In genomic region chr15:101583211-101583965, GRCm38 (mm10) we compare ENCODE assay signal across 29 mouse cellular contexts. TPM values are rescaled to one million over a fixed set of nuclear protein-coding genes. Genes with fewer than 3 reads are reported as not detected.
DNase-seq lines count a peak whose midpoint lies in the region; ATAC-seq and TF ChIP-seq lines count a peak whose summit lies in the region.
"Had no signal": no experiment of that assay in that cellular context is flagged by ENCODE, and none has a peak within 500 bp of the region (broad histone marks: within the 10 kb centered on the region; RNA-seq: fewer than 3 reads in every experiment).

No protein-coding gene starts in this region.

- no peaks in the 10 kb centered on the region for H3K9me3 ChIP-seq in embryonic facial prominence, embryonic 14.5 days (ENCODE audit: control insufficient read depth, low read length)
- no peaks in the 10 kb centered on the region for H3K9me3 ChIP-seq in embryonic facial prominence, embryonic 10.5 days
- H3K9me3 ChIP-seq in stomach, postnatal 0 days (ENCODE audit: control insufficient read depth, low read length) = no peaks in the 10 kb centered on the region
- H3K9me3 ChIP-seq: embryonic facial prominence, embryonic 13.5 days; heart, embryonic 12.5 days; kidney, embryonic 15.5 days; limb, embryonic 13.5 days; liver, embryonic 13.5 days; lung, embryonic 15.5 days; midbrain, embryonic 15.5 days; stomach, embryonic 15.5 days had no signal

- DNase-seq in embryonic facial prominence, embryonic 14.5 days (ENCODE audit: low spot score) = peak; percentile 15
- DNase-seq in embryonic facial prominence, embryonic 10.5 days (ENCODE audit: low spot score) = no peak
- DNase-seq in lung, adult 2 months = peak; percentile 16
- DNase-seq in lung, postnatal 4 days = no peak
- peak; percentile 81 for DNase-seq in gonadal fat pad, adult 2 months (ENCODE audit: low read depth)
- DNase-seq in stomach, postnatal 0 days (ENCODE audit: low spot score) = peak; percentile 4
- DNase-seq in ovary, postnatal 10 days (ENCODE audit: low spot score) = no peak
- DNase-seq in kidney, adult 9 months = no peak
- DNase-seq: adrenal gland, postnatal 25 days; cerebellum, adult 11-12 months; cerebellum, postnatal 14 days; gastrocnemius, postnatal 14 days; heart, postnatal 10 days; kidney, postnatal 36 days; liver, embryonic 13.5 days; thymus, adult 2 months had no signal

- no peak overlapping the region for H3K4me2 ChIP-seq in embryonic facial prominence, embryonic 14.5 days (ENCODE audit: low read depth, low read length)
- no peak overlapping the region for H3K4me2 ChIP-seq in stomach, postnatal 0 days (replicated peaks; ENCODE audit: low read depth)
- H3K4me2 ChIP-seq: embryonic facial prominence, embryonic 13.5 days; heart, embryonic 12.5 days; kidney, embryonic 15.5 days; limb, embryonic 13.5 days; liver, embryonic 13.5 days; lung, embryonic 15.5 days; midbrain, embryonic 15.5 days; stomach, embryonic 15.5 days had no signal

- H3K9ac ChIP-seq in embryonic facial prominence, embryonic 14.5 days (ENCODE audit: low read depth, low read length) = no peak overlapping the region
- H3K9ac ChIP-seq in stomach, postnatal 0 days (ENCODE audit: low read length) = no peak overlapping the region
- H3K9ac ChIP-seq: embryonic facial prominence, embryonic 13.5 days; heart, embryonic 12.5 days; kidney, embryonic 15.5 days; limb, embryonic 13.5 days; liver, embryonic 13.5 days; lung, embryonic 15.5 days; midbrain, embryonic 15.5 days; stomach, embryonic 15.5 days had no signal

- H3K36me3 ChIP-seq in embryonic facial prominence, embryonic 14.5 days (ENCODE audit: control insufficient read depth, insufficient read depth, low read length) = no peaks in the 10 kb centered on the region
- H3K36me3 ChIP-seq in embryonic facial prominence, embryonic 10.5 days (replicated peaks) = no peaks in the 10 kb centered on the region
- H3K36me3 ChIP-seq in stomach, postnatal 0 days (ENCODE audit: control insufficient read depth, insufficient read depth, low read length) = no peaks in the 10 kb centered on the region
- H3K36me3 ChIP-seq: embryonic facial prominence, embryonic 13.5 days; heart, embryonic 12.5 days; kidney, embryonic 15.5 days; limb, embryonic 13.5 days; liver, embryonic 13.5 days; lung, embryonic 15.5 days; midbrain, embryonic 15.5 days; stomach, embryonic 15.5 days had no signal

- no peak overlapping the region for H3K27ac ChIP-seq in embryonic facial prominence, embryonic 14.5 days (replicated peaks; ENCODE audit: low read depth, low read length)
- no peak overlapping the region for H3K27ac ChIP-seq in embryonic facial prominence, embryonic 10.5 days (replicated peaks)
- H3K27ac ChIP-seq in stomach, postnatal 0 days (replicated peaks) = no peak overlapping the region
- H3K27ac ChIP-seq: embryonic facial prominence, embryonic 13.5 days; hindbrain, postnatal 0 days; kidney, embryonic 15.5 days; limb, embryonic 13.5 days; liver, embryonic 13.5 days; lung, embryonic 15.5 days; midbrain, embryonic 15.5 days; stomach, embryonic 15.5 days had no signal

- TF ChIP-seq CTCF in lung, adult 2 months (IDR thresholded peaks at IDR 0.05; ENCODE audit: insufficient read depth, low read length) = no peak
- no peak for TF ChIP-seq CTCF in stomach, postnatal 0 days (IDR thresholded peaks at IDR 0.05; ENCODE audit: low read depth)

- H3K4me1 ChIP-seq in embryonic facial prominence, embryonic 14.5 days (ENCODE audit: control insufficient read depth, insufficient read depth, low read length) = no peaks in the 10 kb centered on the region
- H3K4me1 ChIP-seq in embryonic facial prominence, embryonic 10.5 days = no peaks in the 10 kb centered on the region
- H3K4me1 ChIP-seq in lung, adult 2 months (ENCODE audit: control insufficient read depth, insufficient read depth, low read length) = no peaks in the 10 kb centered on the region
- H3K4me1 ChIP-seq in stomach, postnatal 0 days (replicated peaks; ENCODE audit: control insufficient read depth, insufficient read depth) = no peaks in the 10 kb centered on the region
- H3K4me1 ChIP-seq: embryonic facial prominence, embryonic 13.5 days; kidney, embryonic 15.5 days; liver, embryonic 13.5 days; lung, embryonic 15.5 days; midbrain, embryonic 15.5 days; stomach, embryonic 15.5 days had no signal

- WGBS in embryonic facial prominence, embryonic 14.5 days = 74% methylated on average over 8 of the region's 8 CpGs
- 81% methylated on average over 8 of the region's 8 CpGs for WGBS in embryonic facial prominence, embryonic 10.5 days
- 71% methylated on average over 8 of the region's 8 CpGs for WGBS in lung, adult 2 months
- WGBS in stomach, postnatal 0 days = 63% methylated on average over 8 of the region's 8 CpGs

- no peak for TF ChIP-seq POLR2A in lung, adult 2 months (IDR thresholded peaks at IDR 0.05; ENCODE audit: borderline replicate concordance, extremely low read depth, low read depth, low read length)

- no peak overlapping the region for H3K4me3 ChIP-seq in embryonic facial prominence, embryonic 14.5 days (ENCODE audit: low read depth, low read length)
- no peak overlapping the region for H3K4me3 ChIP-seq in embryonic facial prominence, embryonic 10.5 days
- no peak overlapping the region for H3K4me3 ChIP-seq in lung, adult 2 months (replicated peaks; ENCODE audit: extremely low read depth, low read depth, low read length)
- H3K4me3 ChIP-seq in stomach, postnatal 0 days (ENCODE audit: low read depth, low read length) = no peak overlapping the region
- H3K4me3 ChIP-seq: embryonic facial prominence, embryonic 13.5 days; heart, embryonic 12.5 days; kidney, embryonic 15.5 days; limb, embryonic 13.5 days; liver, embryonic 13.5 days; lung, embryonic 15.5 days; midbrain, embryonic 15.5 days; stomach, embryonic 15.5 days had no signal

- no peak for ATAC-seq in embryonic facial prominence, embryonic 14.5 days (ENCODE audit: low read depth)
- ATAC-seq in stomach, postnatal 0 days (ENCODE audit: low FRiP score, low TSS enrichment) = no peak
- ATAC-seq: CD4-positive, CD25-positive, alpha-beta regulatory T cell, adult 4 months; forebrain, embryonic 14.5 days; hindbrain, postnatal 0 days; intestine, postnatal 0 days; midbrain, embryonic 15.5 days had no signal

- no peaks in the 10 kb centered on the region for H3K27me3 ChIP-seq in embryonic facial prominence, embryonic 14.5 days (replicated peaks; ENCODE audit: control insufficient read depth, insufficient read depth, low read length)
- H3K27me3 ChIP-seq in embryonic facial prominence, embryonic 10.5 days (replicated peaks; ENCODE audit: low read depth, poor library complexity, severe bottlenecking) = no peaks in the 10 kb centered on the region
- no peaks in the 10 kb centered on the region for H3K27me3 ChIP-seq in stomach, postnatal 0 days (ENCODE audit: control insufficient read depth, insufficient read depth, low read length)
- H3K27me3 ChIP-seq: embryonic facial prominence, embryonic 13.5 days; kidney, embryonic 15.5 days; limb, embryonic 13.5 days; liver, embryonic 13.5 days; lung, embryonic 15.5 days; midbrain, embryonic 15.5 days; stomach, embryonic 15.5 days had no signal

- no peak for TF ChIP-seq EP300 in stomach, postnatal 0 days (optimal IDR thresholded peaks at IDR 0.05)

RNA-seq across cellular contexts. Expression of gene Krt75, which starts 9.7 kb away (rescaled TPM):
- 2.2 and 2.3 TPM in 2 replicates for polyA plus RNA-seq in embryonic facial prominence, embryonic 14.5 days (2014; fragmentation: Nextera tagmentation; extraction: Ambion mirVana)
- 0.09 TPM in 2 replicates for polyA plus RNA-seq in embryonic facial prominence, embryonic 10.5 days (2016; fragmentation: Nextera tagmentation; extraction: Ambion mirVana)
- polyA plus RNA-seq in lung, adult 2 months (2012; rRNA removed) = 0.14 TPM in 1 of 2 replicates, not detected in the other
- not detected in 2 replicates for polyA plus RNA-seq in gonadal fat pad, adult 2 months (2012; rRNA removed)
- polyA plus RNA-seq in stomach, postnatal 0 days (2015; fragmentation: Nextera tagmentation; extraction: Ambion mirVana) = 0.57 and 0.94 TPM in 2 replicates
- polyA plus RNA-seq: CD4-positive, CD25-positive, alpha-beta regulatory T cell, adult 4 months; forebrain, embryonic 14.5 days; heart, embryonic 12.5 days; intestine, postnatal 0 days; liver, embryonic 13.5 days had no signal

RNA-seq across cellular contexts. Expression of gene Krt90, which starts 20.6 kb away (rescaled TPM):
- 0.31 and 0.50 TPM in 2 replicates for polyA plus RNA-seq in embryonic facial prominence, embryonic 14.5 days (2014; fragmentation: Nextera tagmentation; extraction: Ambion mirVana)
- polyA plus RNA-seq in embryonic facial prominence, embryonic 10.5 days (2016; fragmentation: Nextera tagmentation; extraction: Ambion mirVana) = 0.24 and 0.50 TPM in 2 replicates
- 0.22 TPM in 1 of 2 replicates, not detected in the other for polyA plus RNA-seq in lung, adult 2 months (2012; rRNA removed)
- polyA plus RNA-seq in gonadal fat pad, adult 2 months (2012; rRNA removed) = not detected in 2 replicates
- polyA plus RNA-seq in stomach, postnatal 0 days (2015; fragmentation: Nextera tagmentation; extraction: Ambion mirVana) = 0.18 and 0.21 TPM in 2 replicates
- polyA plus RNA-seq: CD4-positive, CD25-positive, alpha-beta regulatory T cell, adult 4 months; limb, embryonic 13.5 days; liver, embryonic 13.5 days; midbrain, embryonic 15.5 days had no signal

RNA-seq across cellular contexts. Expression of gene Krt82, which starts 32.9 kb away (rescaled TPM):
- polyA plus RNA-seq in embryonic facial prominence, embryonic 14.5 days (2014; fragmentation: Nextera tagmentation; extraction: Ambion mirVana) = 0.09 and 0.10 TPM in 2 replicates
- not detected in 2 replicates for polyA plus RNA-seq in embryonic facial prominence, embryonic 10.5 days (2016; fragmentation: Nextera tagmentation; extraction: Ambion mirVana)
- not detected in 2 replicates for polyA plus RNA-seq in lung, adult 2 months (2012; rRNA removed)
- polyA plus RNA-seq in gonadal fat pad, adult 2 months (2012; rRNA removed) = not detected in 2 replicates
- polyA plus RNA-seq in stomach, postnatal 0 days (2015; fragmentation: Nextera tagmentation; extraction: Ambion mirVana) = 0.06 TPM in 1 of 2 replicates, not detected in the other
- polyA plus RNA-seq: CD4-positive, CD25-positive, alpha-beta regulatory T cell, adult 4 months; embryonic facial prominence, embryonic 13.5 days; forebrain, embryonic 14.5 days; heart, embryonic 12.5 days; hindbrain, embryonic 11.5 days; hindbrain, postnatal 0 days; intestine, postnatal 0 days; kidney, embryonic 15.5 days; limb, embryonic 13.5 days; liver, embryonic 13.5 days; lung, embryonic 15.5 days; midbrain, embryonic 15.5 days; neural tube, embryonic 14.5 days; stomach, embryonic 15.5 days had no signal

RNA-seq across cellular contexts. Expression of gene Gm5414, which starts 44.6 kb away (rescaled TPM):
- polyA plus RNA-seq in embryonic facial prominence, embryonic 14.5 days (2014; fragmentation: Nextera tagmentation; extraction: Ambion mirVana) = not detected in 2 replicates
- not detected in 2 replicates for polyA plus RNA-seq in embryonic facial prominence, embryonic 10.5 days (2016; fragmentation: Nextera tagmentation; extraction: Ambion mirVana)
- not detected in 2 replicates for polyA plus RNA-seq in lung, adult 2 months (2012; rRNA removed)
- polyA plus RNA-seq in gonadal fat pad, adult 2 months (2012; rRNA removed) = not detected in 2 replicates
- not detected in 2 replicates for polyA plus RNA-seq in stomach, postnatal 0 days (2015; fragmentation: Nextera tagmentation; extraction: Ambion mirVana)
- polyA plus RNA-seq: CD4-positive, CD25-positive, alpha-beta regulatory T cell, adult 4 months; embryonic facial prominence, embryonic 13.5 days; forebrain, embryonic 14.5 days; heart, embryonic 12.5 days; hindbrain, embryonic 11.5 days; hindbrain, postnatal 0 days; kidney, embryonic 15.5 days; limb, embryonic 13.5 days; liver, embryonic 13.5 days; lung, embryonic 15.5 days; midbrain, embryonic 15.5 days; neural tube, embryonic 14.5 days; stomach, embryonic 15.5 days; thymus, adult 2 months had no signal

RNA-seq across cellular contexts. Expression of gene Krt84, which starts 50.8 kb away (rescaled TPM):
- polyA plus RNA-seq in embryonic facial prominence, embryonic 14.5 days (2014; fragmentation: Nextera tagmentation; extraction: Ambion mirVana) = not detected in 2 replicates
- not detected in 2 replicates for polyA plus RNA-seq in embryonic facial prominence, embryonic 10.5 days (2016; fragmentation: Nextera tagmentation; extraction: Ambion mirVana)
- 0.13 TPM in 1 of 2 replicates, not detected in the other for polyA plus RNA-seq in lung, adult 2 months (2012; rRNA removed)
- not detected in 2 replicates for polyA plus RNA-seq in gonadal fat pad, adult 2 months (2012; rRNA removed)
- polyA plus RNA-seq in stomach, postnatal 0 days (2015; fragmentation: Nextera tagmentation; extraction: Ambion mirVana) = 0.10 and 0.15 TPM in 2 replicates
- polyA plus RNA-seq: CD4-positive, CD25-positive, alpha-beta regulatory T cell, adult 4 months; embryonic facial prominence, embryonic 13.5 days; forebrain, embryonic 14.5 days; heart, embryonic 12.5 days; hindbrain, embryonic 11.5 days; hindbrain, postnatal 0 days; kidney, embryonic 15.5 days; liver, embryonic 13.5 days; lung, embryonic 15.5 days; midbrain, embryonic 15.5 days; stomach, embryonic 15.5 days had no signal

Comparison
In these comparisons a context has a peak if more than half of its experiments do, and no peak if none do; other contexts are left out.
1. DNase-seq: peak in embryonic facial prominence, embryonic 14.5 days (single experiment), lung, adult 2 months (single experiment), gonadal fat pad, adult 2 months (single experiment) and stomach, postnatal 0 days (single experiment); none in embryonic facial prominence, embryonic 10.5 days (single experiment), lung, postnatal 4 days (0 of 2), ovary, postnatal 10 days (single experiment) and kidney, adult 9 months (single experiment).